Mouse (Mus musculus) midbrain, postnatal 0 days (tissue): Measurements from ENCODE around the gene Acad12. TPM values are rescaled to one million over a fixed set of nuclear protein-coding genes. Genes with fewer than 3 reads are reported as not detected.

Experiments
- ATAC-seq: fragments of 200-750 bp; cut with Nextera tagmentation; 2 replicates; pipeline ENCODE4 v1.8.0; 2017; ENCODE audit warnings: moderate number of reproducible peaks, mild to moderate bottlenecking, moderate TSS enrichment, moderate library complexity; ENCODE audit not compliant: low FRiP score
- DNase-seq: peaks from one replicate; pipeline ENCODE4 v3.0.0-alpha.2; 2015; ENCODE audit warnings: low spot score
- H3K27ac ChIP-seq: fragments of 300-500 bp; sonication (generic); 2 replicates; pipeline ENCODE4 v1.5.1; 2014; ENCODE audit warnings: low read depth, mild to moderate bottlenecking, low read length, mixed read lengths
- H3K27me3 ChIP-seq: fragments of 300-500 bp; sonication (generic); 2 replicates; pipeline ENCODE4 v1.6.1; 2014; ENCODE audit warnings: low read length, control low read depth, mixed read lengths; ENCODE audit not compliant: insufficient read depth
- H3K36me3 ChIP-seq: fragments of 300-500 bp; sonication (generic); 2 replicates; pipeline ENCODE4 v1.6.1; 2014; ENCODE audit warnings: low read length, control low read depth, mixed read lengths; ENCODE audit not compliant: insufficient read depth
- H3K4me1 ChIP-seq: fragments of 300-500 bp; sonication (generic); 2 replicates; pipeline ENCODE4 v1.6.1; 2014; ENCODE audit warnings: mild to moderate bottlenecking, control low read depth, antibody characterized with exemption, low read length, mixed read lengths; ENCODE audit not compliant: insufficient read depth
- H3K4me2 ChIP-seq: fragments of 300-500 bp; sonication (generic); 2 replicates; pipeline ENCODE4 v1.6.1; 2014; ENCODE audit warnings: low read depth, mild to moderate bottlenecking, low read length, mixed read lengths; ENCODE audit not compliant: poor library complexity, severe bottlenecking
- H3K4me3 ChIP-seq: fragments of 300-500 bp; sonication (generic); 2 replicates; pipeline ENCODE4 v1.5.1; 2014; ENCODE audit warnings: low read depth, mild to moderate bottlenecking, low read length, moderate library complexity
- H3K9ac ChIP-seq: fragments of 300-500 bp; sonication (generic); replicated peaks from 2 replicates; pipeline ENCODE4 v1.6.1; 2014; ENCODE audit warnings: mild to moderate bottlenecking, low read length, moderate library complexity, mixed read lengths; ENCODE audit not compliant: poor library complexity, severe bottlenecking
- H3K9me3 ChIP-seq: fragments of 300-500 bp; sonication (generic); 2 replicates; pipeline ENCODE4 v1.6.1; 2016; ENCODE audit warnings: low read length, control low read depth
- CTCF ChIP-seq: IDR thresholded peaks from 2 replicates; pipeline ENCODE4 v1.5.1; 2016; ENCODE audit warnings: antibody characterized with exemption, mild to moderate bottlenecking
- WGBS: fragments of 180-500 bp; shearing (Covaris S2); extraction: QIAGEN DNeasy Blood & Tissue Kit; methylation state at CpG from one replicate; pipeline ENCODE4 v1.1.7; 2014; 5-methylcytosine and 5-hydroxymethylcytosine counted together
- polyA plus RNA-seq: library from polyadenylated mRNA; unstranded; fragments of >200 nt; fragmentation: Nextera tagmentation; extraction: Ambion mirVana; gene quantifications from 2 replicates; pipeline ENCODE4 v1.2.1, GENCODE M21; 2015
- total RNA-seq: library from RNA; depleted of rRNA; stranded (reverse); fragments of >200 nt; gene quantifications from 2 replicates; pipeline ENCODE4 v1.2.3, GENCODE M21; 2014; rRNA removed

Acad12 gene
- total RNA-seq (2.0 and 2.1 TPM in 2 replicates), polyA plus RNA-seq (1.8 and 2.1 TPM in 2 replicates)

- Histone ChIP-seq H3K27ac (peak within 1 kb of the TSS; percentile 77), H3K27me3 (no peaks in the 10 kb centered on the region), H3K4me3 (peak within 1 kb of the TSS; percentile 71), H3K9ac (peak within 1 kb of the TSS; percentile 73), H3K4me2 (peak within 1 kb of the TSS; percentile 82), H3K9me3 (no peaks in the 10 kb centered on the region), H3K4me1 (no peaks in the 10 kb centered on the region), H3K36me3 (no peaks in the 10 kb centered on the region)
- TF ChIP-seq CTCF: peak; percentile 24; the same call in 1 of the 2 replicates
- DNase-seq: peak; percentile 90
- peak; percentile 78 for ATAC-seq
- WGBS: 2% methylated on average over 52 of the region's 58 CpGs
Measured at GRCm38 (mm10) chr5:121618592-121619513, at the start of gene Acad12. Gene Acad12, minus strand, starts transcription at chr5:121618938.

GRCm38 (mm10) chr5:121668411-121668810 lies 49.7 kb upstream of the Acad12 start:
- TF ChIP-seq CTCF: no peak
- no peaks in the 10 kb centered on the region for H3K9me3 ChIP-seq
- 85% methylated on average over 6 of the region's 6 CpGs for WGBS

GRCm38 (mm10) chr5:121667067-121667466 lies 48.3 kb upstream of the Acad12 start:
- no peak for TF ChIP-seq CTCF
- Histone ChIP-seq H3K4me3 (no peak overlapping the region), H3K27ac (no peak overlapping the region), H3K9ac (no peak overlapping the region), H3K4me1 (no peaks in the 10 kb centered on the region), H3K4me2 (no peak overlapping the region), H3K9me3 (no peaks in the 10 kb centered on the region), H3K27me3 (no peaks in the 10 kb centered on the region), H3K36me3 (peaks cover 40% of the 10 kb centered on the region)
- ATAC-seq (no peak), DNase-seq (no peak)
- 94% methylated on average over 4 of the region's 4 CpGs for WGBS

More at GRCm38 (mm10) chr5:121668411-121668810, 49.7 kb upstream of the Acad12 start:
- no peak overlapping the region for H3K27ac ChIP-seq
- H3K4me2 ChIP-seq: no peak overlapping the region
- no peak overlapping the region for H3K9ac ChIP-seq
- DNase-seq (no peak), ATAC-seq (no peak)
- no peaks in the 10 kb centered on the region for H3K4me1 ChIP-seq
- H3K27me3 ChIP-seq: no peaks in the 10 kb centered on the region
- peaks cover 42% of the 10 kb centered on the region for H3K36me3 ChIP-seq
- H3K4me3 ChIP-seq: no peak overlapping the region

GRCm38 (mm10) chr5:121664971-121665370 lies 46.2 kb upstream of the Acad12 start:
- no peak for ATAC-seq
- H3K27me3 ChIP-seq: no peaks in the 10 kb centered on the region
- DNase-seq: no peak
- H3K27ac ChIP-seq: no peak overlapping the region
- peaks cover 27% of the 10 kb centered on the region for H3K36me3 ChIP-seq
- no peak overlapping the region for H3K4me3 ChIP-seq
- no peaks in the 10 kb centered on the region for H3K9me3 ChIP-seq
- no peak overlapping the region for H3K9ac ChIP-seq
- no peak for TF ChIP-seq CTCF
- 96% methylated on average over 9 of the region's 9 CpGs for WGBS
- no peak overlapping the region for H3K4me2 ChIP-seq
- peaks cover 6% of the 10 kb centered on the region for H3K4me1 ChIP-seq

GRCm38 (mm10) chr5:121664078-121664477 lies 45.3 kb upstream of the Acad12 start:
- H3K27ac ChIP-seq: no peak overlapping the region
- TF ChIP-seq CTCF: no peak
- H3K4me3 ChIP-seq: no peak overlapping the region
- no peaks in the 10 kb centered on the region for H3K9me3 ChIP-seq
- peaks cover 27% of the 10 kb centered on the region for H3K36me3 ChIP-seq
- no peak overlapping the region for H3K4me2 ChIP-seq
- ATAC-seq (no peak), DNase-seq (no peak)
- no peaks in the 10 kb centered on the region for H3K27me3 ChIP-seq
- H3K4me1 ChIP-seq: peaks cover 6% of the 10 kb centered on the region
- no peak overlapping the region for H3K9ac ChIP-seq
- 88% methylated on average over 6 of the region's 6 CpGs for WGBS

GRCm38 (mm10) chr5:121663456-121663855 lies 44.7 kb upstream of the Acad12 start:
- peaks cover 27% of the 10 kb centered on the region; the same call in 1 of the 2 replicates for H3K36me3 ChIP-seq
- ATAC-seq (no peak), DNase-seq (no peak)
- no peaks in the 10 kb centered on the region for H3K9me3 ChIP-seq
- 93% methylated on average over 8 of the region's 8 CpGs for WGBS
- no peaks in the 10 kb centered on the region for H3K27me3 ChIP-seq
- TF ChIP-seq CTCF: no peak
- H3K4me1 ChIP-seq: peaks cover 6% of the 10 kb centered on the region
- no peak overlapping the region for H3K4me3 ChIP-seq
- H3K27ac ChIP-seq: no peak overlapping the region
- H3K4me2 ChIP-seq: no peak overlapping the region
- H3K9ac ChIP-seq: no peak overlapping the region
